Mouse (Mus musculus) ES-Bruce4 (cell line): Measurements from ENCODE around the gene Rora.

ENCODE experiments used
- CTCF ChIP-seq: IDR thresholded peaks from one replicate; pipeline ENCODE4 v1.8.1; 2011; ENCODE audit warnings: low read depth, low read length
- EP300 ChIP-seq: IDR thresholded peaks from 2 replicates; pipeline ENCODE4 v1.6.1; 2011; ENCODE audit warnings: low read depth, low read length; ENCODE audit not compliant: insufficient read depth
- POLR2A ChIP-seq: IDR thresholded peaks from one replicate; pipeline ENCODE4 v1.8.1; 2011; ENCODE audit warnings: low read length; ENCODE audit not compliant: insufficient read depth

GRCm38 (mm10) chr9:69362766-69363165, 709.2 kb downstream of the Rora start:
- TF ChIP-seq POLR2A (no peak), CTCF (no peak), EP300 (no peak)
